Mouse (Mus musculus) myocyte (in vitro differentiated cells): Measurements from ENCODE around the gene Actn4. TPM values are rescaled to one million over a fixed set of nuclear protein-coding genes. Genes with fewer than 3 reads are reported as not detected.
"Not testable (repeated sequence)": the region's sequence is repeated elsewhere in the genome, so short reads cannot be mapped to it uniquely, and the experiment has no call there.

ENCODE experiments used
- H3K27me3 ChIP-seq: one replicate; pipeline ENCODE4 v1.6.1; 2011; ENCODE audit not compliant: control insufficient read depth, insufficient read depth, insufficient read length
- H3K36me3 ChIP-seq: one replicate; pipeline ENCODE4 v1.6.1; 2011; ENCODE audit not compliant: control insufficient read depth, insufficient read depth
- H3K4me2 ChIP-seq: one replicate; pipeline ENCODE4 v1.6.1; 2011; ENCODE audit warnings: low read depth, control low read depth
- H3K4me3 ChIP-seq: one replicate; pipeline ENCODE4 v1.5.1; 2011; ENCODE audit warnings: mild to moderate bottlenecking, control low read depth, moderate library complexity
- H3K79me2 ChIP-seq: one replicate; pipeline ENCODE4 v1.6.1; 2011; ENCODE audit not compliant: control insufficient read depth, insufficient read depth
- H3ac ChIP-seq: one replicate; pipeline ENCODE4 v1.6.1; 2011; ENCODE audit not compliant: control insufficient read depth, insufficient read length
- CEBPB ChIP-seq: IDR thresholded peaks from 2 replicates; pipeline ENCODE4 v1.6.1; 2011; ENCODE audit warnings: mild to moderate bottlenecking, moderate library complexity; ENCODE audit not compliant: poor library complexity, insufficient read depth, severe bottlenecking
- E2F4 ChIP-seq: IDR thresholded peaks from one replicate; pipeline ENCODE4 v1.6.1; 2011; ENCODE audit warnings: mild to moderate bottlenecking, control low read depth, moderate library complexity; ENCODE audit not compliant: insufficient read depth
- MAX ChIP-seq: IDR thresholded peaks from one replicate; pipeline ENCODE4 v1.6.1; 2011; ENCODE audit warnings: low read depth, mild to moderate bottlenecking, control low read depth
- MYOD1 ChIP-seq, 3 experiments: IDR thresholded peaks; one replicate each; pipeline ENCODE4 v1.6.1; 2011; ENCODE audit warnings: control low read depth in 2 of 3, low read depth in 2 of 3, mild to moderate bottlenecking in 2 of 3, moderate library complexity in 1 of 3; ENCODE audit not compliant: insufficient read length in 2 of 3, control insufficient read depth in 1 of 3
- MYOG ChIP-seq, 3 experiments: IDR thresholded peaks; one replicate each; pipeline ENCODE4 v1.6.1; 2011; ENCODE audit warnings: control low read depth in 2 of 3, low read depth in 2 of 3, mild to moderate bottlenecking in 2 of 3; ENCODE audit not compliant: insufficient read length in 2 of 3, control insufficient read depth in 1 of 3, insufficient read depth in 1 of 3
- POLR2A ChIP-seq: IDR thresholded peaks from one replicate; pipeline ENCODE4 v1.6.1; 2011; ENCODE audit warnings: low read depth, mild to moderate bottlenecking, control low read depth, moderate library complexity; ENCODE audit not compliant: insufficient read length
- POLR2AphosphoS2 ChIP-seq: IDR thresholded peaks from one replicate; pipeline ENCODE4 v1.6.1; 2011; ENCODE audit warnings: low read depth, control low read depth; ENCODE audit not compliant: insufficient read length
- REST ChIP-seq: IDR thresholded peaks from one replicate; pipeline ENCODE4 v1.6.1; 2011; ENCODE audit warnings: mild to moderate bottlenecking, control low read depth, moderate library complexity; ENCODE audit not compliant: insufficient read depth, insufficient read length
- SRF ChIP-seq: IDR thresholded peaks from one replicate; pipeline ENCODE4 v1.6.1; 2011; ENCODE audit warnings: low read depth; ENCODE audit not compliant: control insufficient read depth, insufficient read length
- TCF12 ChIP-seq: IDR thresholded peaks from one replicate; pipeline ENCODE4 v1.6.1; 2011; ENCODE audit warnings: mild to moderate bottlenecking, control low read depth; ENCODE audit not compliant: poor library complexity, insufficient read depth, severe bottlenecking
- TCF3 ChIP-seq: IDR thresholded peaks from one replicate; pipeline ENCODE4 v1.6.1; 2011; ENCODE audit warnings: low read depth, control low read depth; ENCODE audit not compliant: insufficient read length
- USF1 ChIP-seq: IDR thresholded peaks from one replicate; pipeline ENCODE4 v1.6.1; 2011; ENCODE audit warnings: low read depth, mild to moderate bottlenecking, control low read depth, moderate library complexity
- polyA plus RNA-seq: library from polyadenylated mRNA; unstranded; fragments of >200 nt; fragmentation: generic; extraction: Trizol; gene quantifications from one replicate; pipeline ENCODE4 v1.2.1, GENCODE M21; 2012; ENCODE audit warnings: missing spikeins

The Actn4 gene
- polyA plus RNA-seq, 1 experiment = 270 TPM

GRCm38 (mm10) chr7:28897661-28898060, 64.5 kb downstream of the Actn4 start:
- Histone ChIP-seq H3K4me2 (no peak overlapping the region), H3K36me3 (peaks cover 52% of the 10 kb centered on the region), H3K79me2 (no peaks in the 10 kb centered on the region), H3K27me3 (no peaks in the 10 kb centered on the region), H3ac (no peak overlapping the region), H3K4me3 (no peak overlapping the region)
- peak; percentile 9 for TF ChIP-seq POLR2A
- no peak for TF ChIP-seq USF1
- no peak for TF ChIP-seq MYOD1 (IDR thresholded peaks at IDR 0.05; ENCODE audit: control insufficient read depth in 1 of 3, insufficient read length in 2 of 3, low read depth in 2 of 3)
- TF ChIP-seq CEBPB = no peak

GRCm38 (mm10) chr7:28894942-28895341, 67.2 kb downstream of the Actn4 start:
- no peak overlapping the region for H3K4me3 ChIP-seq
- H3K27me3 ChIP-seq = no peaks in the 10 kb centered on the region
- H3K4me2 ChIP-seq = no peak overlapping the region
- TF ChIP-seq POLR2AphosphoS2 (no peak), SRF (no peak), POLR2A (no peak)
- H3ac ChIP-seq = no peak overlapping the region
- peaks cover 31% of the 10 kb centered on the region for H3K36me3 ChIP-seq
- H3K79me2 ChIP-seq = no peaks in the 10 kb centered on the region

GRCm38 (mm10) chr7:28893643-28894265, 68.4 kb downstream of the Actn4 start:
- H3K36me3 ChIP-seq = peaks cover 19% of the 10 kb centered on the region
- no peak overlapping the region for H3K4me2 ChIP-seq
- no peaks in the 10 kb centered on the region for H3K79me2 ChIP-seq
- H3K27me3 ChIP-seq = no peaks in the 10 kb centered on the region
- H3ac ChIP-seq = no peak overlapping the region
- H3K4me3 ChIP-seq = no peak overlapping the region
- TF ChIP-seq E2F4 = no peak
- TF ChIP-seq TCF3 = no peak
- TF ChIP-seq SRF = no peak
- TF ChIP-seq MAX = no peak
- no peak for TF ChIP-seq POLR2A
- TF ChIP-seq POLR2AphosphoS2 = no peak

GRCm38 (mm10) chr7:28892601-28893000, 69.5 kb downstream of the Actn4 start:
- H3K36me3 ChIP-seq = peaks cover 11% of the 10 kb centered on the region
- H3K27me3 ChIP-seq = no peaks in the 10 kb centered on the region
- TF ChIP-seq MYOD1 (IDR thresholded peaks at IDR 0.05; ENCODE audit: control insufficient read depth in 1 of 3, insufficient read length in 2 of 3, low read depth in 2 of 3) (no peak), MAX (no peak), E2F4 (no peak), MYOG (IDR thresholded peaks at IDR 0.05; ENCODE audit: control insufficient read depth in 1 of 3, insufficient read depth in 1 of 3, insufficient read length in 2 of 3, low read depth in 2 of 3) (no peak), CEBPB (no peak), TCF12 (no peak), TCF3 (no peak), SRF (no peak), USF1 (no peak), POLR2AphosphoS2 (no peak), POLR2A (no peak), REST (no peak)
- H3K4me2 ChIP-seq = no peak overlapping the region
- no peaks in the 10 kb centered on the region for H3K79me2 ChIP-seq
- no peak overlapping the region for H3ac ChIP-seq
- H3K4me3 ChIP-seq = no peak overlapping the region

- H3K27me3 ChIP-seq = no peaks in the 10 kb centered on the region
- no peak overlapping the region for H3K4me3 ChIP-seq
- no peaks in the 10 kb centered on the region for H3K36me3 ChIP-seq
- TF ChIP-seq SRF (no peak), POLR2AphosphoS2 (peak; percentile 78), TCF12 (no peak)
- no peak overlapping the region for H3K4me2 ChIP-seq
- H3ac ChIP-seq = no peak overlapping the region
- no peaks in the 10 kb centered on the region for H3K79me2 ChIP-seq
Measured at GRCm38 (mm10) chr7:28888701-28889161, 73.4 kb downstream of the Actn4 start.

- no peak overlapping the region for H3K4me2 ChIP-seq
- no peak overlapping the region for H3ac ChIP-seq
- H3K79me2 ChIP-seq = no peaks in the 10 kb centered on the region
- TF ChIP-seq REST (no peak), SRF (no peak), POLR2A (no peak), MAX (no peak), POLR2AphosphoS2 (no peak), TCF3 (no peak), USF1 (no peak), TCF12 (no peak)
- no peaks in the 10 kb centered on the region for H3K27me3 ChIP-seq
- H3K36me3 ChIP-seq = no peaks in the 10 kb centered on the region
- H3K4me3 ChIP-seq = no peak overlapping the region
Measured at GRCm38 (mm10) chr7:28886486-28886885, 75.7 kb downstream of the Actn4 start.

- not testable (repeated sequence) for H3K79me2 ChIP-seq, H3K27me3 ChIP-seq, H3K4me3 ChIP-seq, H3K4me2 ChIP-seq, H3ac ChIP-seq, H3K36me3 ChIP-seq
Measured at GRCm38 (mm10) chr7:28883704-28884103, 78.4 kb downstream of the Actn4 start.
